Mouse (Mus musculus) heart, adult 2 months (tissue): ENCODE results near the gene Cacna1a.

Source experiments
- CTCF ChIP-seq: fragments of 200-600 bp; IDR thresholded peaks from 2 replicates; pipeline ENCODE4 v1.8.1; 2022; ENCODE audit warnings: antibody characterized with exemption, mild to moderate bottlenecking, moderate library complexity
- EP300 ChIP-seq: fragments of 200-500 bp; IDR thresholded peaks from 2 replicates; pipeline ENCODE4 v1.6.1; 2011; ENCODE audit warnings: low read depth, low read length, control low read depth; ENCODE audit not compliant: insufficient read depth
- POLR2A ChIP-seq: fragments of 200-500 bp; IDR thresholded peaks from 2 replicates; pipeline ENCODE4 v1.6.1; 2011; ENCODE audit warnings: mild to moderate bottlenecking, low read depth, low read length, control low read depth; ENCODE audit not compliant: insufficient read depth

DNA sequence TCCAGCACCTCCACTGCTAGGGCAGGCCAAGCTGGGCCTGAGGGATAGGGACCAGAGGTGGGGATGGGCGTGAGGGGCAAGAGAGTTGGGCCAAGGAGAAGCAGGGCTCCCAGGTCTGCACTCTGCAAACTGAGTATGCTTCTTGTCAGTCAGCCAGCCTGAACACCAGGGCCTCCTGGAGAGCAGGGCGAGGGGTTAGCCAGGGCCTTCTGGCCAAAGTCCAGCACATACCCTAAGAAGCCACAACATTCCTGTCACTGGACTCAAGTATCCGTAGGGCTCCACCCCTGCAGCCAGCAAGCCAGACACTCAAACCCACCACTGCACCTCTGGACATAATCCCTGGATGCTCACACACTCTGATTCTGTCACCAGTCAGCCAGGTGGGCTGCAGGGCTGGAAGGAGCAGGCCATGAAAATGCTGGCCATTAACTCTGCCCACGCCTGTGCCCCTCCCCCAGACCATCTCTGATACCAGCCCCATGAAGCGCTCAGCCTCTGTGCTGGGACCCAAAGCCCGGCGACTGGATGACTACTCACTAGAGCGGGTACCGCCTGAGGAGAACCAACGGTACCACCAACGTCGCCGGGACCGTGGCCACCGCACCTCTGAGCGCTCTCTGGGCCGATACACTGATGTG is 247.9 kb downstream of the Cacna1a start:
- no peak for TF ChIP-seq EP300
- TF ChIP-seq CTCF: no peak
- TF ChIP-seq POLR2A: no peak
